22 mouse cellular contexts compared by ENCODE assay signal in genomic region chr12:112340248-112340647, GRCm38 (mm10).
DNase-seq lines count a peak whose midpoint lies in the region; ATAC-seq and TF ChIP-seq lines count a peak whose summit lies in the region.
"Had no signal": no experiment of that assay in that cellular context is flagged by ENCODE, and none has a peak within 500 bp of the region (broad histone marks: within the 10 kb centered on the region; RNA-seq: fewer than 3 reads in every experiment).

No protein-coding gene starts in this region.

- peaks cover 35% of the 10 kb centered on the region for H3K27me3 ChIP-seq in hindbrain, embryonic 10.5 days (ENCODE audit: insufficient read depth, poor library complexity, severe bottlenecking)
- no peaks in the 10 kb centered on the region for H3K27me3 ChIP-seq in hindbrain, embryonic 14.5 days (ENCODE audit: control insufficient read depth, insufficient read depth, low read length)
- no peaks in the 10 kb centered on the region for H3K27me3 ChIP-seq in embryonic facial prominence, embryonic 15.5 days
- H3K27me3 ChIP-seq: embryonic facial prominence, embryonic 13.5 days; forebrain, embryonic 13.5 days; midbrain, embryonic 15.5 days had no signal

- no peak for DNase-seq in hindbrain, embryonic 10.5 days (ENCODE audit: low spot score)
- DNase-seq in hindbrain, embryonic 14.5 days (ENCODE audit: low spot score) = no peak
- DNase-seq in right cerebral cortex, adult 2 months (ENCODE audit: low spot score in 2 of 2) = peak; percentile 53 to 62
- DNase-seq in right cerebral cortex, postnatal 14 days = no peak
- peak; percentile 40 for DNase-seq in brain, embryonic 14.5 days (ENCODE audit: low read depth)
- no peak for DNase-seq in spleen, adult 12 weeks (ENCODE audit: low spot score)
- no peak for DNase-seq in layer of hippocampus, adult 11-12 months (ENCODE audit: low spot score)
- DNase-seq: cerebellum, adult 11-12 months; cerebellum, adult 9-11 months; embryo, embryonic 11 days; gastrocnemius, postnatal 10 days; kidney, postnatal 14 days; liver; right cerebral cortex, adult 18-20 months had no signal

- H3K4me3 ChIP-seq in hindbrain, embryonic 10.5 days = no peak overlapping the region
- H3K4me3 ChIP-seq in hindbrain, embryonic 14.5 days (replicated peaks; ENCODE audit: low read length) = no peak overlapping the region
- no peak overlapping the region for H3K4me3 ChIP-seq in embryonic facial prominence, embryonic 15.5 days (replicated peaks)
- H3K4me3 ChIP-seq: embryonic facial prominence, embryonic 13.5 days; forebrain, embryonic 13.5 days; hindbrain, embryonic 12.5 days; midbrain, embryonic 10.5 days; midbrain, embryonic 15.5 days had no signal

- H3K4me1 ChIP-seq in hindbrain, embryonic 10.5 days (replicated peaks) = peaks cover 78% of the 10 kb centered on the region
- H3K4me1 ChIP-seq in hindbrain, embryonic 14.5 days (replicated peaks; ENCODE audit: control insufficient read depth, insufficient read depth, low read length) = peaks cover 35% of the 10 kb centered on the region
- H3K4me1 ChIP-seq in embryonic facial prominence, embryonic 15.5 days = peaks cover 42% of the 10 kb centered on the region

- H3K9me3 ChIP-seq in hindbrain, embryonic 10.5 days = no peaks in the 10 kb centered on the region
- H3K9me3 ChIP-seq in hindbrain, embryonic 14.5 days (ENCODE audit: control insufficient read depth, low read length) = no peaks in the 10 kb centered on the region
- H3K9me3 ChIP-seq in embryonic facial prominence, embryonic 15.5 days (replicated peaks) = no peaks in the 10 kb centered on the region
- H3K9me3 ChIP-seq: embryonic facial prominence, embryonic 13.5 days; forebrain, embryonic 13.5 days; hindbrain, embryonic 12.5 days; midbrain, embryonic 10.5 days; midbrain, embryonic 15.5 days had no signal

- H3K27ac ChIP-seq in hindbrain, embryonic 10.5 days = peak overlapping the region; percentile 71; the same call in 1 of the 2 replicates
- H3K27ac ChIP-seq in hindbrain, embryonic 14.5 days = no peak overlapping the region
- H3K27ac ChIP-seq in embryonic facial prominence, embryonic 15.5 days (replicated peaks) = peak overlapping the region; percentile 31
- H3K27ac ChIP-seq: embryonic facial prominence, embryonic 13.5 days; hindbrain, embryonic 12.5 days; liver, embryonic 14.5 days; midbrain, embryonic 15.5 days had no signal

- no peak overlapping the region for H3K4me2 ChIP-seq in hindbrain, embryonic 14.5 days (replicated peaks)
- no peak overlapping the region for H3K4me2 ChIP-seq in embryonic facial prominence, embryonic 15.5 days (replicated peaks)
- H3K4me2 ChIP-seq: embryonic facial prominence, embryonic 13.5 days; forebrain, embryonic 13.5 days; hindbrain, embryonic 12.5 days; midbrain, embryonic 15.5 days had no signal

- no peak overlapping the region for H3K9ac ChIP-seq in hindbrain, embryonic 14.5 days
- no peak overlapping the region for H3K9ac ChIP-seq in embryonic facial prominence, embryonic 15.5 days
- H3K9ac ChIP-seq: embryonic facial prominence, embryonic 13.5 days; forebrain, embryonic 13.5 days; hindbrain, embryonic 12.5 days; liver, embryonic 14.5 days; midbrain, embryonic 15.5 days had no signal

- no peaks in the 10 kb centered on the region for H3K36me3 ChIP-seq in hindbrain, embryonic 10.5 days
- H3K36me3 ChIP-seq in hindbrain, embryonic 14.5 days (replicated peaks; ENCODE audit: control insufficient read depth, insufficient read depth) = no peaks in the 10 kb centered on the region
- H3K36me3 ChIP-seq in embryonic facial prominence, embryonic 15.5 days = no peaks in the 10 kb centered on the region
- H3K36me3 ChIP-seq: embryonic facial prominence, embryonic 13.5 days; hindbrain, embryonic 12.5 days; midbrain, embryonic 10.5 days; midbrain, embryonic 15.5 days had no signal

- WGBS in hindbrain, embryonic 10.5 days = 78% methylated on average over 5 of the region's 5 CpGs
- WGBS in hindbrain, embryonic 14.5 days = 43% methylated on average over 5 of the region's 5 CpGs
- WGBS in embryonic facial prominence, embryonic 15.5 days = 43% methylated on average over 5 of the region's 5 CpGs

- TF ChIP-seq POLR2A in brain, embryonic 14.5 days (IDR thresholded peaks at IDR 0.05; ENCODE audit: borderline replicate concordance, extremely low read depth, insufficient read depth, insufficient read length, poor library complexity, severe bottlenecking) = no peak

- no peak for TF ChIP-seq CTCF in brain, embryonic 14.5 days (IDR thresholded peaks at IDR 0.05; ENCODE audit: borderline replicate concordance, extremely low read depth, insufficient read depth, insufficient read length)

- ATAC-seq in hindbrain, embryonic 14.5 days (ENCODE audit: low FRiP score) = no peak
- ATAC-seq in embryonic facial prominence, embryonic 15.5 days (ENCODE audit: insufficient number of reproducible peaks, low FRiP score, low TSS enrichment, low read depth) = no peak
- ATAC-seq: activated CD4-positive, CD25-positive, alpha-beta regulatory T cell, adult 4 months; forebrain, embryonic 13.5 days; midbrain, embryonic 15.5 days had no signal

Comparison
In these comparisons a context has a peak if more than half of its experiments do, and no peak if none do; other contexts are left out.
1. DNase-seq: peak in right cerebral cortex, adult 2 months (2 of 2) and brain, embryonic 14.5 days (single experiment); none in hindbrain, embryonic 10.5 days (single experiment), hindbrain, embryonic 14.5 days (single experiment), right cerebral cortex, postnatal 14 days (single experiment), spleen, adult 12 weeks (single experiment) and layer of hippocampus, adult 11-12 months (single experiment).